Mouse (Mus musculus) testis, adult 2 months (tissue): ENCODE data around the gene Lamp2. TPM values are rescaled to one million over a fixed set of nuclear protein-coding genes. Genes with fewer than 3 reads are reported as not detected.
"Not testable (repeated sequence)": the region's sequence is repeated elsewhere in the genome, so short reads cannot be mapped to it uniquely, and the experiment has no call there.

Experiments used
- H3K27ac ChIP-seq: fragments of 200-500 bp; 2 replicates; pipeline ENCODE4 v1.5.1; 2012; ENCODE audit warnings: low read depth, low read length; ENCODE audit not compliant: control insufficient read depth, insufficient read depth
- H3K27me3 ChIP-seq: fragments of 200-500 bp; 2 replicates; pipeline ENCODE4 v1.6.1; 2012; ENCODE audit warnings: mild to moderate bottlenecking, low read length, moderate library complexity; ENCODE audit not compliant: control insufficient read depth, insufficient read depth
- H3K36me3 ChIP-seq: fragments of 200-500 bp; 2 replicates; pipeline ENCODE4 v1.6.1; 2012; ENCODE audit warnings: mild to moderate bottlenecking, low read length; ENCODE audit not compliant: control insufficient read depth, insufficient read depth
- H3K4me1 ChIP-seq: fragments of 200-500 bp; 2 replicates; pipeline ENCODE4 v1.6.1; 2012; ENCODE audit warnings: low read length; ENCODE audit not compliant: control insufficient read depth, insufficient read depth
- H3K4me3 ChIP-seq: fragments of 200-500 bp; 2 replicates; pipeline ENCODE4 v1.5.1; 2012; ENCODE audit warnings: low read depth, mild to moderate bottlenecking, low read length, moderate library complexity, mixed read lengths; ENCODE audit not compliant: control insufficient read depth
- CTCF ChIP-seq: fragments of 200-500 bp; IDR thresholded peaks from 2 replicates; pipeline ENCODE4 v1.5.1; 2012; ENCODE audit warnings: low read depth, mild to moderate bottlenecking, inconsistent platforms, low read length, moderate library complexity; ENCODE audit not compliant: control insufficient read depth, insufficient read depth, insufficient replicate concordance
- POLR2A ChIP-seq: fragments of 200-500 bp; IDR thresholded peaks from 2 replicates; pipeline ENCODE4 v1.6.1; 2012; ENCODE audit warnings: low read depth, mild to moderate bottlenecking, inconsistent platforms, low read length, moderate library complexity; ENCODE audit not compliant: control insufficient read depth
- polyA plus RNA-seq: library from polyadenylated mRNA; depleted of rRNA; stranded (reverse); fragments of >200 nt; gene quantifications from 2 replicates; pipeline ENCODE4 v1.2.3, GENCODE M21; 2012; rRNA removed

The Lamp2 gene
- polyA plus RNA-seq, 1 experiment: 45.7 TPM

GRCm38 (mm10) chrX:38399671-38400070, 56.6 kb downstream of the Lamp2 start:
- H3K36me3 ChIP-seq: no peaks in the 10 kb centered on the region
- H3K27ac ChIP-seq: no peak overlapping the region
- no peak overlapping the region for H3K4me3 ChIP-seq
- TF ChIP-seq CTCF: no peak
- no peak for TF ChIP-seq POLR2A
- H3K27me3 ChIP-seq: no peaks in the 10 kb centered on the region
- H3K4me1 ChIP-seq: no peaks in the 10 kb centered on the region

GRCm38 (mm10) chrX:38373169-38373568, 83.1 kb downstream of the Lamp2 start:
- not testable (repeated sequence) for H3K36me3 ChIP-seq, H3K4me1 ChIP-seq, H3K27ac ChIP-seq, H3K27me3 ChIP-seq, H3K4me3 ChIP-seq

GRCm38 (mm10) chrX:38364621-38365020, 91.6 kb downstream of the Lamp2 start:
- not testable (repeated sequence) for H3K27ac ChIP-seq, H3K36me3 ChIP-seq, H3K27me3 ChIP-seq, H3K4me1 ChIP-seq, H3K4me3 ChIP-seq

GRCm38 (mm10) chrX:38362016-38362415, 94.2 kb downstream of the Lamp2 start:
- no peaks in the 10 kb centered on the region for H3K36me3 ChIP-seq
- H3K4me3 ChIP-seq: no peak overlapping the region
- no peak overlapping the region for H3K27ac ChIP-seq
- no peaks in the 10 kb centered on the region for H3K4me1 ChIP-seq
- no peaks in the 10 kb centered on the region for H3K27me3 ChIP-seq
- no peak for TF ChIP-seq CTCF
- TF ChIP-seq POLR2A: no peak

Other genes with a start within 250 kb of the Lamp2 start
- gene Tmem255a, start 204.0 kb downstream of the Lamp2 start, polyA plus RNA-seq: 16.1 and 24.7 TPM in 2 replicates
- gene Atp1b4, start 140.3 kb downstream of the Lamp2 start, polyA plus RNA-seq: not detected in 2 replicates
- gene Cul4b, start 119.7 kb upstream of the Lamp2 start, polyA plus RNA-seq: 11.6 and 13.8 TPM in 2 replicates
- gene Mcts1, start 144.1 kb upstream of the Lamp2 start, polyA plus RNA-seq: 2.1 and 3.0 TPM in 2 replicates
- 1.3 and 1.7 TPM in 2 replicates for gene C1galt1c1, start 178.6 kb upstream of the Lamp2 start, polyA plus RNA-seq